Mouse (Mus musculus): ENCODE data around the gene Col5a1.

The Col5a1 gene

DNA sequence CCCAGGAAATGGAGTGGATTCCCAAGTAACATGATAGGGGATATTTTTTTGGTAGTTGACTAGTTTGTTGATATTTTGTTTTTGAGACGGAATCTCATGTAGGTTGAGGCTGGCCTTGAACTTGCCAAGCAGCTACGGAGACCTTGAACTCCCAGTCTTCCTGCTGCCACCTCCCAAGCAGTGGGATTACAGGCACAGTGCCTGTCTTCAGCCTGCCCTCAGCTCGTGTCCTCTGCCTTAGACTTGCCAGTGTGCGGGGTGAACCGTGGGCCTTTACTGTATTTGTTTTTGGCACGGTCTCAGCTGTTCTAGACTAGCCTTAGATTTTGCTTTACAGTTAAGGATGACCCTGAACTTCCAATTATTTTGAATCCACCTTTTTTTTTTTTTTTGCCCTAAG, 37.5 kb downstream of the Col5a1 start:
- no peak for DNase-seq

DNA sequence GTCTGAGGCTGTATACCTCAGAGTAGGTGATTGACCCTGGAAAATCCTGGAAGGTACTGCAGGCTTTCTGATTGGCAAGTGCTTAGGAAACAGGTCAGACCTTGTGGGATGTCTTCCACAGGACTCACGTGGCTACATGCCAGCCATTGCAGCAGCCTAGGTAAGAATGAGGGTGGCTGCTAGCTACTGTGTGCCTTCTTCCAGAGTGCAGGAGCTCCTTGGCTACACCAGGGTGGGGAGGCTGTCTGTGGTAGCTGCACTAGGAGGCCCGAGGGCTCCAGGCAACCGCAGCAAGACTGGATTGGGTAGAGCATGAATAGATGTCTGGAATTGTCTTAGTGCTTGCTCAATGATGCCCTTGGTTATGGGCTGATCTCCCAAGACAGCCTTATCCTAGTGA, 38.2 kb downstream of the Col5a1 start:
- no peak for DNase-seq

GRCm38 (mm10) chr2:27926478-27927165, 40.4 kb downstream of the Col5a1 start:
- DNase-seq = peak; percentile 80

DNA sequence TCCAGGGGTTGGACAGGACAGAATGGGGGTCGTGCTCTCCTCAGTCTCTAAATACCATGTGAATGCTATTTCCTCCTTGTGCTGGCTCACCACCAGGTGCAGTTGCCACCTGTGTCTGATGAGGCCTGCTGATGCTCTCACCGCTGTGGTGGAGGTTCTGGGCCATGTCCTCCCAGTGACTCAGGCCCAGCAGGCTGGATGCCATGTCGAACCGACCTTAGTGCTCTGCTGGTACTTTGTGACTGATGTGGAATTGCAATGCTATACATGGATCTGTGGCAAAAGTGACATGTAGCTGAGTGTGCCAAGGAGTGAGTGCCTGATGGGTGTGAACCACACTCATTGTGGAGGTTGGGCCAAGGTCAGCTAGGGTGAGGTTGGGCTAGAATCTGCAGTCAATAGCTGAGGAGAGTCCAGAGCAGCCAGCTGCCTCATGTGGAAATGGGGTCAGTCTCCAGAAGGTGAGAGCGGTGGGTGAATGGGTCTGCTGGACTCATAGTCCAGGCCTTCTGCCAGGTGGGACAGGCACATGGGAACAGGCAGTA, 44.3 kb downstream of the Col5a1 start:
- DNase-seq = no peak

GRCm38 (mm10) chr2:27931130-27931529, 44.9 kb downstream of the Col5a1 start:
- no peak for DNase-seq

DNA sequence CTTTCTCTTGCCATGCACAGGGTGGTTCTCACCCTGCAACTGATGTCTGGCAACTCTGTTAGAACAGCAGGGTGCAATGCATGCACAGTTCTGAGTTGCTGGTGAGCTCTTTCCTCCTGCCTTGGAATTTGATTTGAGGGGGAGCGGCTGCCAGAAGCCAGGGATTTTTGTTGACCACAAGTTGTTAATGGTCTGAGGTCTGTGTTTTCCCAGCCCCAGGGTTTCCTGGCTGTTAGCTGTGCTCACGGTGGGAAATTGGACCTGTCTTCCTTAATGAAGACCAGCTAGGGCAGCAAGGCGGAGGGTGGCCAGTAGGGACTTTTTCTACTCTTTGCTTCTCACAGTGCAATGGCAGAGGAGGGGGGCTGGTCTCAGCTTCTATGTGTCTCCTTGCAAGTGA, 45.7 kb downstream of the Col5a1 start:
- DNase-seq = no peak

DNA sequence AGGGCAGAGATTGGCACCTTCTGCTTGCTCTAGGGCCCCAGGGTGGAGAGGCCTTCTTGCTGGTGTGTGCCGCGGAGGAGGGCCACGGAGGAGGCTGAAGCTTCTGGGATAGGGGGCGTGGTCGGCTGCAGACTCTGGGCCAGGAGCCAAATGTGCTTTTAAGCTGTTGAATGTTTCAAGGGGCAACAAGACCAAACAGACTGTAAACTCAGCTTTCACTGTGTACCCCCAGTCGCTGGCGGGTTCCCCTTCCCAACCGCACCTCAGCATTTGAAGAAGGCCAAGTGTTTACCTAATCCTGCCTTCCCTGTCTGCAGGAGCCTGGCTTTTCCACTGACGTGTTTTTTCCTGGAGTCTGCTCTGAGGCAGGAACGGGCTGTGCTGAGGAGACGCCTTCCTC, 48.0 kb downstream of the Col5a1 start:
- DNase-seq = no peak

GRCm38 (mm10) chr2:27934831-27935230, 48.6 kb downstream of the Col5a1 start:
- no peak for DNase-seq

DNA sequence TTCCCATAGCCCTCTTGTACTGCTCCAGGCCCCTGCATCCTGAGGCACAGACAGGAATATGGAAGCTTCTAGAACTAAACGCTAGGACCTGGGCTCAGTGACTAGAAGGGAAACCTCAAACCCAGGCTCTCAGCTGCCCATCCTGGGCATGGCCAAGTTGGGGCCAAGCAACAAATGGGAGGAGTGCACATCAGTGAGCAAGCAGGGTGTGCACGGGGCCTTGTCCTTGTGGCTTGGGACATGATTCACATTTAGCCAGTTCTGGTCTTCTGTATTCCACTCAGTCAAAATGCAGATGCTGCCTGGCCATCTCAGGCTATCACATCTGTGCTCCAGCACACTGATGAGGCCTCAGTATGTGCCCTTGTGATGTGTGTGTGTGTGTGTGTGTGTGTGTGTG, 49.2 kb downstream of the Col5a1 start:
- DNase-seq = no peak

GRCm38 (mm10) chr2:27936607-27937191, 50.5 kb downstream of the Col5a1 start:
- DNase-seq = peak; percentile 74

DNA sequence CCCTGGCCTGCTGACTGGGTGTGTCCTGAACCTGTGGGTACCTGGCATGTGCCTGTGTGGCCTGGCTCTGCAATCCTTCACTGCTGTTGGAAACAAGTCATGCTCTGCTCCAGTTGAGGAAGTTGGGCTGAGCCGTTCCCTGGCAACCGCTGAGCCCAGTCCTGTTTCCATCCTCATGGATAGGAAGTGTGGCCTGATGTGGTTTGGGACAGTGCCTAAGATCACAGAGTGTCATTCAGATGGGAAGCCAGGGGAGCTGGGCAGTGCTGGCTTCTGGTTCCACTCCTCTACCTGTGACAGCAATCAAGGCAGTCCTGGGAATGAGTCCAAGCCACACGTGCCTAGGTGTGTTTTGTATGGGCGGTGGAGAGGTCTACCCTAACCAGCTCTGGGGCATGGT, 53.2 kb downstream of the Col5a1 start:
- no peak for DNase-seq

DNA sequence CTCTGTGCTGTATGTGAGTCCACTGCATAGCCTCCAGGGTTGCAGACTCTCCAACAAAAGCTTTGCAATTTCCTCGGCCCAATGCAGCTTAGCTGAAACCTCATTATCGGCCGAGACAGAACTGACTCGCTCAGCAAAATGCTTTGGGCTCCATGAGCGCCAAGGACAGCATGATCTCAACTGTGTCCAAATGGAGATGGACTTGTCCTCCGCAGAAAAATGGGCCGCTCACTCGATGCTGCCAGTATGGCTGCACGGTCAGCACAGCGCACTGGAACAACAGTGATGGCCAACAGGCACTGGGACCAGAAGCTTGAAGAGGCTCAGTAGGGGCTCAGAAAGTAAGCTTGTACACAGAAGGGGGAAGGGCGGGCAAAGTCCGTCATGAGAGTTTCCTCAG, 53.9 kb downstream of the Col5a1 start:
- no peak for DNase-seq

GRCm38 (mm10) chr2:27947252-27947651, 61.0 kb downstream of the Col5a1 start:
- no peak for DNase-seq

DNA sequence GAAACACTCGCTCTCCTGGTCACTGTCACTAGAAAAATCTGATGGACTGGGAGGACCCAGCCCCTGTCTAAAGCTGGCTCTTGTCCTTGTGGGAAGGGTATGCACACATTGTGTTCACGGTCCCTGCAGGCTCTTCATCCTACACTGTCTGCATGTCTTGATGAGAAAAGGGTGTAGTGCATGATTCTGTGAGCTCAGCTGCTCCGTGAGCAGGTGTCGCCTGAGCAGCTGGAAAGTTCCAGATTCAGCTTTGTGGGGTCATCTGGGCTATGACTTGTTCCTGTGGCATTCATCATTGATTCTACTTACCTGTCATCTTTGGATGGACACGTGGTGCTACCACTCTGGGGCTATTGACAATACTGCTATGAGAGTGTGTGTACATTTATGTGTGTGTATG, 61.7 kb downstream of the Col5a1 start:
- no peak for DNase-seq

DNA sequence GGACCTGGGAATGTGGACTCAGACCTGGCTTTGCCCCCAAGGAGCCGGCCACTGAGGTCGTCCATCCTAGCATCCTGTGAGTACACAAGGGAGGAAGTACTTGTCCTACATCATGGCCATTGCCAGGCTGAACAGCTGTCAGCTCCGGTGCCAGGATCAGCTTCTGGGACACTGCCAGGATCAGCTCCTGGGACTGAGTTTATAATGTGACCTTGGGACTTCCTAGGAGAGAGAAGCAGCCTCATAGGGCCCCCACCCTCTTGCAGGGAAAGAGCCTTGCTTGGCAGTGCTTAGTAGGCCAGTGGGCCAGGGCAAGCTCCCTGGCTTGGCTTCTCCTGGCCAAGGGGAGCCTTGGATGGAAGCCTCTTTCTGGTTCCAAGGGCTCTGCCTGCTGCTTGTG, 67.6 kb downstream of the Col5a1 start:
- DNase-seq = no peak

GRCm38 (mm10) chr2:27954924-27955323, 68.7 kb downstream of the Col5a1 start:
- no peak for DNase-seq

DNA sequence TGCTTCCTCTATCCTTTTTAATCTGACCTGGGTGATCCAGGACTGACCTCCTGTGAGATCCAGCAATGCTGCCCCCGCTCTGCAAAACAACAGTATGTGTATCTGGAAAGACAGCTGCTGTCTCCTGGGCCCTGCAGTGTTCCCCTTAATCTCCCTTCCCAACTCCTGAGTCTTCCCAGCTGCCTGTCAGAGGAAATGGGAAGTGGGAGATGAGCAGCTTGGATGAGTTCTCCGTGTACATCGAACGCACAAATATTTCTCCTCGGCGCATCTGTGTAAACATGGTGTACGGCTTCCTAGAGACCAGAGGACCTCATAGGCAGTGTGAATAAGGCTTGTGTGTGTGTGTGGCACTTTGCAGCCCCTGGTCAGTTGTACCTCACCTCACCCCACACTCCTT, 70.5 kb downstream of the Col5a1 start:
- no peak for DNase-seq

- no peak for DNase-seq
Measured at GRCm38 (mm10) chr2:27957184-27957583, 71.0 kb downstream of the Col5a1 start.

- no peak for DNase-seq
Measured at GRCm38 (mm10) chr2:27959275-27959674, 73.0 kb downstream of the Col5a1 start.

GRCm38 (mm10) chr2:27961190-27961589, 75.0 kb downstream of the Col5a1 start:
- DNase-seq = no peak

DNA sequence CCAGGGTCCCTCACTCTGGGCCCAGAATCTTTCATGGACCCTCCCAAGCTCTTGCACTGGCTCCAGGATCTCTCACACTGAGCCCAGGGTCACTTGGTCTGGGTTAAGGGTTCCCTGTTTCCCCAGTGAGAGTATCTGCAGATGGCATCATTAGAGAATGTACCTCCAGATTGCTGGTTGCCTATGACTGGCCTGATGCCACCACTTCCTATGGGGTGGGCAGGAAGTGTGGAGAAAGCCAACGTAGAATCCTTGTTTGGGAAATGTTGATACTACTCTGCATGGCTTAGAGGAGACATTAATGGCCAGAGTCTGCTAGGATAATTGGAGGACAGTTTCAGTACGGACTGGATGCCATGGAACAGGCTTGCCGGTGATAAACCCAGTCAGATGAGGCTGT, 76.2 kb downstream of the Col5a1 start:
- DNase-seq = no peak

DNA sequence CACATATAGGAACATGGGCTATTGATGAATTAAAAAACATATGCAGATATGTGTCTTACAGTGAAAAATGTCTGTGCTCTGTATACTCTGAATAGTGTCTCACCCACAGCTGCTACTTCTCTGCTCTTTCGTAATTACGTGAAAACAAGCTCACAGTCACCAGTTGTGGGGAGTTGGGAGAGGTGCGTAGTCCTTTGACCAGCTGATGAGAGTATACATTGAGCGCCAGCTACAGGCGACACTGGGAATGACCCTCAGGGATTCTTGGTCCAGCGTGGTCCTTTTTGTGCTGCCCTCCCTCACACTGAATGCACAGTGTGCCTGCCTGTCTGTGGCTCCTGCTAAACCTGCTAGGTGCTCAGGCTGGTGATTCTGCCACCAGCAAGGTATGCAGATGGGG, 82.9 kb downstream of the Col5a1 start:
- peak; percentile 34 for DNase-seq

GRCm38 (mm10) chr2:27973840-27974239, 87.6 kb downstream of the Col5a1 start:
- peak; percentile 73 for DNase-seq

DNA sequence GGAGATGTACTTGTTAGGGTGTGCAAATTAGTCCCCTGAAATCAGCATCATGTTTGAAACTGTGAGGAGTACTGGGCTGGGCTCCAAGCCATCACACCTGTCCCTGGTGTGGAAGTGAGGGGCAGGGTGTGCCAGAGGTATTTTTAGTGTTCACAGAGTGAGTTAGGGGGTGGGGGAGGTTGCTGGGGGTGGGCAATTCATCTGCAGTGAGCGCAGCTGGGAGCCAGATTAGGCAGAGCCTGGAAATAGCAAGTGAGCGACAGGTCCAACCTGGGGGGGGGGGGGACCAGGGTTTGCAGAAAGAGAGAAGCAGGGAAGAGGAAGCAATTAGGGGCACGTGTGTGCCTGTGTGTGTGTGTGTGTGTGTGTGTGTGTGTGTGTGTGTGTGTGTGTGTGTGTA, 89.6 kb downstream of the Col5a1 start:
- peak; percentile 34 for DNase-seq

- no peak for DNase-seq
Measured at GRCm38 (mm10) chr2:27976512-27976911, 90.3 kb downstream of the Col5a1 start.

All from right cerebral cortex, postnatal 14 days (tissue).